Mouse (Mus musculus) ES-Bruce4 (cell line): ENCODE measurements at regions not wholly inside any gene's neighbourhood (a gene's known extent, or its start where the extent isn't known, plus 50 kb on each side); places are given as distances from the start of the nearest gene placed in this dataset.
"Not testable (repeated sequence)": the region's sequence is repeated elsewhere in the genome, so short reads cannot be mapped to it uniquely, and the experiment has no call there.

Experiments
- H3K27ac ChIP-seq: 2 replicates; pipeline ENCODE4 v1.5.1; 2012; ENCODE audit warnings: low read length, inconsistent platforms; ENCODE audit not compliant: insufficient read depth
- H3K27me3 ChIP-seq: 2 replicates; pipeline ENCODE4 v1.6.1; 2012; ENCODE audit warnings: mild to moderate bottlenecking, low read length, inconsistent platforms; ENCODE audit not compliant: control insufficient read depth, poor library complexity, insufficient read depth, severe bottlenecking
- H3K36me3 ChIP-seq: 2 replicates; pipeline ENCODE4 v1.6.1; 2012; ENCODE audit warnings: inconsistent platforms, mild to moderate bottlenecking, low read length, moderate library complexity; ENCODE audit not compliant: control insufficient read depth, poor library complexity, insufficient read depth, severe bottlenecking
- H3K4me1 ChIP-seq: one replicate; pipeline ENCODE4 v1.8.1; 2011; ENCODE audit warnings: low read length; ENCODE audit not compliant: control insufficient read depth, insufficient read depth
- H3K4me3 ChIP-seq: 2 replicates; pipeline ENCODE4 v1.5.1; 2011; ENCODE audit warnings: low read depth, mild to moderate bottlenecking, low read length
- H3K9ac ChIP-seq: 2 replicates; pipeline ENCODE4 v1.6.1; 2012; ENCODE audit warnings: low read depth, mild to moderate bottlenecking, inconsistent platforms; ENCODE audit not compliant: poor library complexity, severe bottlenecking
- H3K9me3 ChIP-seq: replicated peaks from 2 replicates; pipeline ENCODE4 v1.6.1; 2012; ENCODE audit warnings: mild to moderate bottlenecking, low read length, inconsistent platforms; ENCODE audit not compliant: control insufficient read depth, poor library complexity, insufficient read depth, severe bottlenecking
- CTCF ChIP-seq: IDR thresholded peaks from one replicate; pipeline ENCODE4 v1.8.1; 2011; ENCODE audit warnings: low read depth, low read length
- EP300 ChIP-seq: IDR thresholded peaks from 2 replicates; pipeline ENCODE4 v1.6.1; 2011; ENCODE audit warnings: low read depth, low read length; ENCODE audit not compliant: insufficient read depth
- POLR2A ChIP-seq: IDR thresholded peaks from one replicate; pipeline ENCODE4 v1.8.1; 2011; ENCODE audit warnings: low read length; ENCODE audit not compliant: insufficient read depth

DNA sequence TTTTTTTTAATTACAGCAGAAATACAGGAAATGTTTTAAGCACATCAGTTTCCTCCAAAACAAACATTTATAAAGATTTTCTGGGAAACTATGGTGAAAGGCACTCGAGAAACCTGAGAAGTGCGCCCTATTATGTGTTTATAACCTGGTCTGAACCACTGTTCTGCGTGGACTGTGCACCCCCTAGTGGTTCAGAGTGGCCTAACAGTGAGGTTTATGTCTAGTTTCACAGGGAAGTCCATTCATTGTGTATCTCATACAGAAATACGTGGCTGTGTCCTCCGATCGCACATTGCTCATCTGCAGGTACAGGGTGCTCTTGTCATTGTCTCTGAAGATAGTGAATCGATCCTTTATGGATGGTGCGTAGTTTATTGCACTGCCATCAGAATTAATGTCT is 504.3 kb downstream of the Adam6a start:
- H3K4me3 ChIP-seq, H3K27ac ChIP-seq, H3K4me1 ChIP-seq, H3K27me3 ChIP-seq, H3K9me3 ChIP-seq, H3K36me3 ChIP-seq, H3K9ac ChIP-seq: not testable (repeated sequence)
- peak; percentile 10 for TF ChIP-seq CTCF

DNA sequence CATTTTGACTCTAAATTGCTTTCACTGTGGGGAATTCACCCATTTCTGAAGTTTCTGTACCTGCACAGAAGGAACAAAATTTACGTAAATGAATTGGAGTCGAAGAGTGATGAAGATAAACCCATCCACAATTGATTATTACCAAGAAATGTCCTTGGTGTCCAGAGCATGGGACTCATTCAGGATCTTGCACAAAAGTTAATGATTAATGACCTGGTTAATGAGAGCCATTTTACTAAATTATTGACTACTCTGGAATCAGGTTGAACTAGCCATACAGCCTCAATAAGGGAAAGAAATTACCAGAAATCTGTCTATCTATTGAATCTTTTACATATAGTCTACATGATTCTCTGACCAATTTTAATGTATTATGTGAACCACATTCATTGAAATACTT is 509.6 kb downstream of the Adam6a start:
- H3K36me3 ChIP-seq: no peaks in the 10 kb centered on the region
- no peak overlapping the region for H3K9ac ChIP-seq
- H3K27me3 ChIP-seq: no peaks in the 10 kb centered on the region
- no peak for TF ChIP-seq POLR2A
- TF ChIP-seq CTCF: no peak
- TF ChIP-seq EP300: no peak
- H3K27ac ChIP-seq: no peak overlapping the region
- H3K9me3 ChIP-seq: no peaks in the 10 kb centered on the region
- H3K4me3 ChIP-seq: no peak overlapping the region
- no peaks in the 10 kb centered on the region for H3K4me1 ChIP-seq

- no peak for TF ChIP-seq POLR2A
- no peak for TF ChIP-seq EP300
- TF ChIP-seq CTCF: no peak
- no peak overlapping the region for H3K9ac ChIP-seq
- no peaks in the 10 kb centered on the region for H3K27me3 ChIP-seq
- no peaks in the 10 kb centered on the region for H3K9me3 ChIP-seq
- H3K4me3 ChIP-seq: no peak overlapping the region
- no peak overlapping the region for H3K27ac ChIP-seq
- H3K36me3 ChIP-seq: no peaks in the 10 kb centered on the region
- H3K4me1 ChIP-seq: no peaks in the 10 kb centered on the region
Observed at GRCm38 (mm10) chr12:114059615-114060014, 515.9 kb downstream of the Adam6a start.

- Histone ChIP-seq H3K36me3 (no peaks in the 10 kb centered on the region), H3K4me1 (no peaks in the 10 kb centered on the region), H3K4me3 (no peak overlapping the region), H3K27me3 (no peaks in the 10 kb centered on the region), H3K27ac (peak overlapping the region; percentile 80), H3K9me3 (no peaks in the 10 kb centered on the region; the same call in 1 of the 2 replicates), H3K9ac (no peak overlapping the region)
- no peak for TF ChIP-seq EP300
- TF ChIP-seq POLR2A: no peak
- no peak for TF ChIP-seq CTCF
Observed at GRCm38 (mm10) chr12:114067166-114067565, 523.5 kb downstream of the Adam6a start.

GRCm38 (mm10) chr12:114108731-114109130 is 565.0 kb downstream of the Adam6a start:
- not testable (repeated sequence) for H3K9me3 ChIP-seq, H3K4me3 ChIP-seq, H3K4me1 ChIP-seq, H3K9ac ChIP-seq, H3K27ac ChIP-seq, H3K27me3 ChIP-seq, H3K36me3 ChIP-seq

DNA sequence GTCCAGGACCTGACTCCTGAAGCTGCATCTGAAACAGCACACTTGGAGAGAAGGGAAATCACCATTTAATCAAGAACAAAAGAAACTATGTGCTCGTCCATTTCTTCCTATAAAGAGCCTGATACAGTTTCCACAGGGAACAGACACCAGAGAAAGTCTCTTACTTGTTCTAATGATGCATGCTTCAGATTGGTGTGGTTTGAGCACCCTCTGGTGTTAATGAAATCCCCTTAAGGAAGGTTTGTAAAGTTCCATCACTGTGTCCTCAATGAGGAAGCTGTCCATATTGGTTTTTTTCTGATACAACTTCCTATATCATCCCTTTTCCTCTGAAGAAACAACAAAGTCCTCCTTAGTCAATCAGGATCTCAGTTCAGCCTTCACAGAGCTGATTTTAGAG is 591.2 kb downstream of the Adam6a start:
- Histone ChIP-seq H3K27me3 (no peaks in the 10 kb centered on the region), H3K9me3 (no peaks in the 10 kb centered on the region), H3K9ac (no peak overlapping the region), H3K27ac (no peak overlapping the region), H3K4me1 (no peaks in the 10 kb centered on the region), H3K36me3 (no peaks in the 10 kb centered on the region), H3K4me3 (no peak overlapping the region)
- no peak for TF ChIP-seq CTCF
- no peak for TF ChIP-seq POLR2A
- TF ChIP-seq EP300: no peak

DNA sequence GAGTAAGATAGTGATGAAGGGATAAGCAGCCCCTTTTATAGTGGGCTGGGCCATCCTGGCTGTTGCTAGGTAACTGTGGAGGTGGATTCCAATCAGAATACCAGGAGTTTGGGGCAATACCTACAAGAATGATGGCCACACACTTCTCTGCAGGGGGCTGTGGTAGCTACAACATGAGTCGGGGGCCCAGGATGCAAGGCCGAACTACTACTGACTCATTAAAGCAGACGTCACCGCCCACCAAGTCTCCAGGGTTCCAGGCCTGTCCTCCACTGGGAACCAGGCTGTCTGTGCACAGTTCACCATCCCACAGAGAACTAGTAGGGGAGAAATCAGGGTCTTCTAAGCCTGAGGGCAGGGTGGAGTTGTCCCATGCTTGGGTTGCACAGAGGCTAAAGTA is 605.1 kb downstream of the Adam6a start:
- no peak overlapping the region for H3K27ac ChIP-seq
- TF ChIP-seq POLR2A (no peak), CTCF (no peak), EP300 (no peak)
- no peak overlapping the region for H3K4me3 ChIP-seq
- H3K9me3 ChIP-seq: 0 out of 2 replicates have a peak, but pooled peaks cover 4% of the 10 kb centered on the region
- H3K4me1 ChIP-seq: no peaks in the 10 kb centered on the region
- no peaks in the 10 kb centered on the region for H3K27me3 ChIP-seq
- H3K36me3 ChIP-seq: no peaks in the 10 kb centered on the region
- H3K9ac ChIP-seq: no peak overlapping the region
